Mouse (Mus musculus): Measurements from ENCODE around the gene Pdss2.

The Pdss2 gene

DNA sequence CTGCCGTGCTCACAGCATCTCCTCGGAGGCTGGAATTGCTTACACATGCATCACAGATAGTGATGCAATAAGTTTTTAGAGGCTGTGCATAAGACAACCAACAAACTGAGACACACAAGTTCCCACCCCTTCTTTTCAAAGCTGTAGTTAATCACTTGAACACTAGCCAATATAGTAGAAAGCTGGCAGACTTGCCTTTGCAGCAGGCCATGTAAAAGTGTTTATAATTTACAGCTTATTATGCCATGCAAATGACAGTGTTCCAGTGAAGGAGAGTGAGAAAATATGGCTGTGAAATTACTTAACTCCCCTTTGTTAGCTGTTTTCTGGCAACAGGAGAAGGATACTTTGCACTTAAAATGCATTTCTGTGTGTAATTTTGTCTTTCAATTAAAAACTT is 90.9 kb downstream of the Pdss2 start:
- DNase-seq (ENCODE audit: low read depth) = no peak

DNA sequence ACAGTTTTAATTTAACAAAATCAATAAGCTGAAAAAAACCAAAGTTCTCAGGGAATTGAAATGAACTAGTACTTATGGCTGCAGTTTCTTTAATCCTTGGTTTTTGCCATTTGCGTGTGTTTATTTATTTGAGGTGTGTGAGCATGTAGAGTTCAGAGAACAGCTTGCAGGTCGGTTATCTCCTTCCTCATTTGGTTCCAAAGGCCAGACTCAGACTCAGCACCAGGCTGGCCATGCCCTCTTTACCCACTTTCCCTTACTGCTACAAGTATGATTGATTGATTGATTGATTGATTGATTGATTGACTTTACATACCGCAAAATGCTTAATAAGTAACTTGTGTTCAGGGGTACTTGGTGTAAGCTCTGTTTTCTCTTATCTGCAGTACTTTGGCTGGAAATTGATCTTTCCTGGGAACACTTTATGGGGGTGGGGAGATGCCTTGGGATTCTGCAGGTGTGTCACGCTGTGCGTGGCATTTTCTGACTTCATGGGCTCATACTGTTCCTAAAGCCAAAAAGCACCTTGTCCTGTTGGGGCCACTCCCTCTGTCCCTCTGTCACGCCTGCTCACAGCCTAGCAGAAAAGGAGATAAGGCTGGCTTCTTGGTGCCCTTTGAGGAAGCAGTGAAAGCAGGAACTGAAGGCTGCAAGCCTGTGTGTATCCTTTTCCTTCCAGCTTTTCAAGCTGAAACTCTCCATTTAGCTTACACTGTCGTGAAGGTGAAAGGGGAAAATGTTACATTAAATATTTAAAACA is 91.6 kb downstream of the Pdss2 start:
- DNase-seq (ENCODE audit: low read depth) = no peak

DNA sequence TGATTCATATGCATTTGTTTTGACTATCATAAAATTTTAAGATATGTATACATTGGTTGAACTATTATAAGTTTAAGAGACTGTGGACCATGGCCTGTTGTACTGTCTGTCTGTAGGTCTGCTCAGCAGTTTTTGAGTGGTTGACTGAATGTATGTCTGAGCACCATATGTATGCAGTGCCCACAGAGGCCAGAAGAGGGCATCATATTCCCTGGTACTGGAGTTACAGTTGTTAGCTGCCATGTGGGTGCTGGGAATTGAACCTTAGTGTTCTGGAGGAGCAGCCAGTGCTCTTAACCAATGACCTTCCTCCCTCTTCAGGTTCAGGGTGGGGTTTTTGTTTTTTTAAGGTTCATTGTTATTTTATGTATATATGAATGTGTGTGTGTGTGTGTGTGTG is 93.9 kb downstream of the Pdss2 start:
- DNase-seq (ENCODE audit: low read depth) = no peak

DNA sequence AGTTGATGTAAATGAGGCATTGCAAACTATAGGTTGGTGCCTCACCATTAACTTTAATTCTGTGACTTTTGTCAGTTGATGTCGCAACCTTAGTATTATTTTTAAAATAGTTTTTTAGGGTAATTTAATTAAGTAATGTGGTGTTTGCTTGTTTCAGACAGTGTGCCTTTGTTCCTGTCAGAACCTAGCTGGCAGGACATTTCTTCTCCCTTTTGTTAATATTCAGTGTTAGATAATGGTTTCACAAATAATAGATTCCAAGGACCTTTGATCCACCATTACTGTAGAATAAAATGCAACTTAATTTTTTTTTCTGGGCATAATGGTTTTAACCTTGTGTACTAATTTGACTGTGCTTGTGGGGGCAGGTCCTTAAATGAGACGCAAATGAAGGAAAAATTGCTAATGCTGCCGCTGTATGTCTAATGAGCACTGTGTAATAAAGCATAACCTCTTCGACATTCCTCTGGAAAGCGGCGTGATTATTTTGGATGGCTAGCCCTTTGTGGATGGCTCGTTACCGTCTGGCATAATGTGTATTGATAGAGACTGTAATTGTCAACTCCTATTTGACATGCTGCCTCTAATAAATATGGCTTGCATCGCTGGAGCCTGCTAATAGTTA is 96.2 kb downstream of the Pdss2 start:
- DNase-seq (ENCODE audit: low read depth) = no peak

DNA sequence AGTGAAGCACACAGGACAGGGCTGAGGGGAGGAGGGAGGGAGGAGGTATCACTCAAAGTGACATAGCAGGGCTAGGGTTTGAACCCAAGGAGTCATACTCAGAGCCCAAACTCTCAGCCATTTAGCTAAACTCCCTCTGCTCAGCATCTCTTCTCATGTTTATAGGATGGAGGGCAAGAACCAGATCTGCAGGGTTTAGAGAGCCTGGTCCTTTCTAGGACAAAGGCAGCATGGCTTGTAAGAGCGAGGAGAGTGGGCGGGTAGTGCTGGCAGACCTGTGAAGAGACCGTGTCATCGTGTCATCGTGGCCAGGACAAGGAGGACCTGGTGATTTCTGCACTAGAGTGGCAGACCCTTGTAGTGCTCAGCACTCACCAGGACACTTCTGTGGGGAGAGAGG is 99.7 kb downstream of the Pdss2 start:
- no peak for DNase-seq (ENCODE audit: low read depth)

DNA sequence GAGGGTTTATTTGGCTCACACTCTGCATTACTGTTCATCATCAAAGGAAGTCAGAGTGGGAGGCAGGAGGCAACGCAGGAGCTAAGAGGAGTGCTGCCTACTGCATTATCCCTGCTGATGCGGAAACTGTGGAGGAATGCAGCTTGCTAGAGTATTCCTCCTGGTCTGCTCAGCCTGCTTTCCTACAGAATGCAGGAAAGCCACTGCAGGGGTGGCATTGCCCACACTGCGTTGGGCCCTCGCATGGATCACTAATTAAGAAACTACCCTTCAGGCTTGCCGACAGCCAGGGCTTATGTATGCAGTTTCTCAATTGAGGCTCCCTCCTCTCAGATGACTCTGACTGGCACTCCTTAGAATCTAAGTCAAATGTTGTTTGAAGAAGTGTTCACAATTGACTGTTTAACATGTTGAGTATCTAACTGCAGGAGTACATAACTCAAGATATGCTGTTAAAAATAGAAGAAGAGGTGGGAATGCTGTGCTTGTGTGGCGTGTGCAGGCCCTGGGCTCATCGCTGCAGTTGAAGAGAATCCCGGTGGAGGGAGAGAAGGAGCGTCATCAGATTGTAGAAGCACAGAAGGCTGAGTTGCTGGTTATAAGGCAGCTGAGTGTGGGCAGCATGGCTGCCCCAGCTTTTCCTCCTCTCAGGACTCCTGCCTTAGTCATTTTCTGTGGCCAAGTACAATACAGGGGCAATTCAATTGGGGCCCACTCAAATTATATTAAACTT is 101.3 kb downstream of the Pdss2 start:
- no peak for DNase-seq (ENCODE audit: low read depth)

DNA sequence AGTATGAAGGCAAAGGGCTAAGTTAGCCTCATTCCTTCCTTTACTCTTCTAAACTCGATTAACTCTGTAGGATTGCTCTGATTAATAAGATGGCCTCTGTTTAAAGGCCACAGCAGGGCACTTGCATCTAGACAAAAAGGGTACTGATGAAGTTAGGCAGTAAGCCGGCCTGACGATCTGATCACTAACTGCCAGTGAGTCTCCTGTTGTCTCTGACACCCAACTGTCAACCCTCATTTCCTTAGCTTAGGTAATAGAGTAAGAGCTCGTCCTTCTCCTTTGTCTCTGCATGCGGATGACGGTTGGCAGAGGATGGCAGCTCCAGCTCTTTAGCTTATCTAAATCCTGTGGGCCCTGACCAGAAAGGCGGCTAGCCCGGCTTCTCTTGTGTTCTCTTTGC is 102.1 kb downstream of the Pdss2 start:
- DNase-seq (ENCODE audit: low read depth) = no peak

DNA sequence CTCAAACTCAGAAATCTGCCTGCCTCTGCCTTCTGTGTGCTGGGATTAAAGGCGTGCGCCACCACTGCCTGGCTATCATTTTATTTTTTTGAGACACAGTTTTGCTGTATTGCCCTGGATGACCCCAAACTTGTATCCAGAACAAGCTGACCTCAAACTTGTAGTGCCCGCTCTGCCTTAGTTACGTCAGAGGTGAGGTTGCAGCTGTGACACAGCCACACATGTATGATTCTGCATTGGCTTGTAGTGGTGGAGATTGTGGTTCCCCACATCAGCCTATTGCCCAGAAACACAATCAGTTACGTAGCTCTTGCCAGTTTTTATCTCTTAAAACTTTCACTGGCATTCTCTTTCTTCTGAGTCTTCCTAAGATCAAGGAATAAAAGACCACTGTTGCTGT is 108.5 kb downstream of the Pdss2 start:
- DNase-seq (ENCODE audit: low read depth) = no peak

DNA sequence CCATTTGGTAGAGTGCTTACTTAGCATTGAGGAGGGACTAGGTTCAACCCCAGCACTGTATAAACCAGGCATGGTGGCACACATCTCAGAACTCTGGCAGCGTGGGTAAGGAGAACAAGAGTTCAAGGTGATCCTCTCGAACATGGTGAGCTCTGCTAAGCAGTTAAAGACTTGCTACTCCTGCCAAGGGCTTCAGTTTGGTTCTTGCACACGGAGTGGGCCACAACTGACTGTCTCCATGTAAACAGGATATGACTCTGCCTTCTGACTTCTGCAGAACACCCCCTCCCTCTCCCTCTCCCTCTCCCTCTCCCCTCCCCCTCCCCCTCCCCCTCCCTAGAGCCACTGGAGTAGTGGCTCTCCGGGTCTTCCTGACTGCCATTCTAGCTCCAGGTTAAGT is 109.4 kb downstream of the Pdss2 start:
- no peak for DNase-seq (ENCODE audit: low read depth)

DNA sequence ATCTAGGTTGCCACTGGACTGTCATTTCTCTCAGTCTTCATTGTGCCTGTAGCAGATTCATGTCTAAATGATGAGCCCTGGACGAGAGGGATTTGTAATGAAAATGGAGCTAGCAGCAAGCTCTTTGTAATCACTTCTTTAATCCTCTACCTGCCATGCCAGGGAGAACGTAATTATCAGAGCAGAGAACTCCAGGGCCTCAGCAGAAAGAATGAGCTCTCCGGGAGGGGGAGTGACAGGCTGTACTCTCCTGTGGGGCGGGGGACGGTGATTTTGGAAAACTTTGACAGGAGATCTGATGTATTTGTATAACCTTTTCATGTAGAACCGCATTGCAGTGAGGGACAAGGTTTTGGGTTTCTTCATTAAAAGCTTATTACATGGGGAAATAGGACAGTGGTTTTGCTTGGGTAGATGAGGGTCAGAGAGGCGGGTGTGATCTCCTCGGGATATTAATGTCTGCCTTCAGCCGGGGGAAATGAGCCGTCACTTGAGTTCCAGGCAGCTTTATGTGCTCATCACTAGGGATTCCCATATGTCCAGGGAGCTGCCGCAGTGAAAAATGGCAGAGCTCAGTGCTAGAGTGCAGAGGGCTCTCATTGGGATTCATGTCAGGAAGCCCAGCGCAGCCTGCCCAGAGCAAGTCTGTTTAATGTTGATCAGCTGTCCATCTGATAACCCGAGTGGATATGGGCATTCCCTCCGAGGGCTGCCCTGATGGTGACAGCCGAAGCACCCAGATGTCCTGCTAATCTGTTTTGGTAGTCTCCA is 110.8 kb downstream of the Pdss2 start:
- DNase-seq (ENCODE audit: low read depth) = no peak

DNA sequence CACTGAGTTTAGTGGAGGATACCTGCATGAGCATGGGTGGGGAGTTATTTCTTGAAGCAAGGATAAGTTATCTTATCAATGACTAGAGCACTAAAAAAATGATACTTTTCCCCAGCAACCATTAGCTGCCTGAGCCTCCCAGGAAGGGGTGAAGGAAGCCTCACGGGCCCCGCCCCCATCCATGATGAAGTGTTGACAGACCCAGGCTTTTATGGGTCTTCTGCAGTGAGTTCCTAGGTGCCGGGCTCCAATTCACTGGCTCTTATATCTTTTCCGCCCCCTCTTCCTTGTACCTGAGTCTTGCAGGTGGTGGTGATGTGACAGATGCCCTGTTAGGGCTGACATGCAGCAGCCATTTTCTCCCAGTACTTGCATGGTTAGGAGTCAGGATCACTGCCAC is 114.6 kb downstream of the Pdss2 start:
- DNase-seq (ENCODE audit: low read depth) = no peak

DNA sequence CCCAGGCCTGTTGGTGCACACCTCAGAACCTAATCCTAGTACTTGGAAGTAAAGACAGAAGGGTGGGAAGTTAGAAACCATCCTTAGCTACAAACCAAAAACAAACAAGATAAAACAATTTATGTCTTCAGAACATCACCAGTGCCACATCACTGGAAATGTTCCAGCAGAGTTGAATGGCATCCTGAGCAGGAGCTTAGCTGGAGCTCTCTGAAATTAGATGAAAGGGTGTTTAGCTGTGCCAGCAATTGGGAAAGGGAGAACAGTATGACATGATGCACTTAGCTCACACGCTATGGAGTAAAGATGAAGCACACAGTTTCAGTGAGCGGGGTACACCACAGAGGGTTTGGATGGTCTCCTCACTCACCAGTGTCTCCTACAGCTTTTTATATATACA is 115.8 kb downstream of the Pdss2 start:
- no peak for DNase-seq (ENCODE audit: low read depth)

DNA sequence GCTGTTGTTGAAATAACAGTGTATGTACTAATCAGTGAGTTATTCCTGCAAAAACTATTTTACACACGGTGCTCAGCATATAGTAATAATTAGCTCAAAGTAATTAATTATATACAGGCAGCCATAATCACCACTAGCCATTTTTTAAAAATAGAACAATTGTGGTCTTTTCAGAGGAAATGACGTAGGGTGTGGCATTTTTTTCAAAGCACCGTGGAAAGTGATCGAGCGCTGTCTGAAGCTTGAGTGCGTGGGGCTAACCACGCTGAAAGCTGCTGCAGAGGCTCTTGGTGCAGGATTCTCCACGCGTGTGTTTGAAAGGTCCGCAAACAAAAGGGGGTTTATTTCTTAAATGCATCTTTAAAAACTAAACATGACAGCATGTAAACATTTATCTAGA is 118.5 kb downstream of the Pdss2 start:
- no peak for DNase-seq (ENCODE audit: low read depth)

DNA sequence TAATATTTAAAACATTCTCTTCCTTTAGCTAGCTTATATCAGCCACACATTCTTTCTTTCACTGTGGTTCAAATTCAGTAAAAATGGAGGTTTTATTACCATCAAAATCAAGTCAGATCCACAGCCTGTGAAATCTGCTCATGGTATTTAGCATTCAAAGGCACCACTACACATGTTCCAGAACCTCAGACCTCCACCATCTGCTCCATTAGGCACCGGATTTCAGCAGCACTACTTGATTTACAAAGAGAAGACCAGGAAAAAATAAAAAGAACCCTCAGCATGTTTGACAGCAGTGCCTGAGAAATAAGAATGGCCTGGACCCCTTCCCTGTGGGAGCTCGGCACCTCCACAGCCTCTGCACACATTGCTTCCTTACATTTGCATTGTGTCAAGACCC is 128.4 kb downstream of the Pdss2 start:
- no peak for DNase-seq (ENCODE audit: low read depth)

DNA sequence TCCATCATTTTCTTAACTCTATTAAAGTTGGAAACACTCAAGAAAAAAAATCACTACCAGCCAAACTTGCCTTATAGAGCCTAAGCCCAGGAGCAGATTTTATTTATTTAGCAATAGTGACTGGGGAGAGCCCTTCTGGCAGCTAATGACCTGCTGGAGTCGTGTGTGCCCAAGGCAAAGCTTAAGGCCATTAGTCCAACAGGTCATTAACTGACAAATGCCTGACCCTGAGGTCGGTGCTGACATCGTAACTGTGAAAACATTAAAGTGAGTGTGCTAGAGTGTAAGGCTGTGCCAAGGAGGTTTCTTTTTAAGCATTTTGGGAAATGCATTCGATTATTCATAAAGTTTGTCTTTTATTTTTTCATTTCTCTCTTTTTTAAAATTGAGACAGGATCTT is 136.6 kb downstream of the Pdss2 start:
- no peak for DNase-seq (ENCODE audit: low read depth)

DNA sequence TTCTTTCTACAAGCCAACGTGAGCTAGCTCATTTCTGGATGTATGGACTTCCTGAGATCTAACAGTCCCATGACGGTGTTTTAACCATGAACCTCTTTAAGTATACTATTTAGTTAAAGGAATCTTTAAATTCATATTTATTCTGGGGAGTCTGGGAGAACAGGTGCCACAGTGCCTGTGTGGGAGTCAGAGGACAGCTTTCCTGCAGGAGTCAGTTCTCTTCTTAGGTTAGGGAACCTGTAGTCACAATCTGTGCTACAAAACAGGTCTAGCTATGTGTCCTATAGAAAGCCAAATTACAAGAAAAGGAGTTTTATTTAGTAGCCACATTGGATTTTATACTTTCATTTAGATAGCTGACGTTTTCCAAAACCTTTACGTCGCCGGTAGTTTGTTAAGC is 141.7 kb downstream of the Pdss2 start:
- no peak for DNase-seq (ENCODE audit: low read depth)

DNA sequence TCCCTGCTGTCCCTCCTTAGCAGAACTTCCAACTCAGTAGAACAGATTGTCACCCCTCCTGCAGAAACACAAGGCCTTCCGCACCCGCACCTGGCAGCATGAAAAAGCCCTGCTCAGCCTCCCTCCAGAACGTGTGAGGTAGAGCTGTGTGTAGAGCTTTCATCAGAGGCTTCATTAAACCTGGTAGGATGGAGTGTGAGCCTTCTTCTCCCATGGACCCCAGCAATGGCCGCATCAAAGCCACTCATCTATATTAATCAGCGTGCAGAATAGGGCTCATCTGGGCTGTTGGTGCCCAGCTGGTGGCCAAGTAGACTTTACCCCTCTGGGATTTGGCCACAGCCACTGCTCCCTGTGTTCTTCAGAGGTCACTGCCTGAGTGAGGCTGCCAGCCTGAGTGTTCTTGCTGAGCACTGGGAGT is 142.2 kb downstream of the Pdss2 start:
- DNase-seq (ENCODE audit: low read depth) = no peak

DNA sequence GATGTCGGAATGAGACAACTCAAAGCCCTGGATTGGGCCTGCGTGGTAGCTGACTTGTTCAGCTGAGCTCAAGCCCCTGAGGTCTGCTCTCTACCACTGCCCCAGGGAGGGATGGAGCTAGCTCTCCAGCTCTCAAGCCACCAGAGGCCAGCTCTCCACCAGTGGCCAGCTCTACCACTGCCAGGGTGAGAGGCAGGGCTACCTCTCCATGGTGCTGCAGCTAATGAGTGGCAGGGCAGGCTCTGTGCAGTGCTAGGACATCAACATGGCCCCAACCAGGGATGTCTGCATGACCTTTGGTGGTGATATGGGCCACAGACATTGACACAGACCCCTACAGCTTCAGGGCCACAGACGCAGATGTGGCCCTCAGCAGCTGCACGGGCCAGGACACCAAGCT is 144.6 kb downstream of the Pdss2 start:
- no peak for DNase-seq (ENCODE audit: low read depth)

DNA sequence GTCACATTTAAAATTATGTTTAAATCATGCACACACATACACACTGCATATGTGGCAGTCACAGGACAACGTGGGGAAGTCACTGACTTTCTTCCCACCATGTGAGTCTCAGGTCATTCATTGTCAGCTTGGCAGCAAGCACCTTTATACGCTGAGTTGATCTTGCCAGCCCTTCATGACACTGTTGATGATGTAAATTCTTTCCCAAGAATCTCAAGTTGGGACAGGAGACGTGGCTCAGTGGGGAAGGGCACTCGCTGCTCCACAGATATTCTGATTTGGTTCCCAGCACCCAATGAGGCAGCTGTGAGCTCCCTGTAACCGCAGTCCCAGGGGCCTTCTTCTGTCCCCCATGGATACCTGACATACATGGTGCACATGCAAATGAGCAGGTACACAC is 147.3 kb downstream of the Pdss2 start:
- DNase-seq (ENCODE audit: low read depth) = no peak

DNA sequence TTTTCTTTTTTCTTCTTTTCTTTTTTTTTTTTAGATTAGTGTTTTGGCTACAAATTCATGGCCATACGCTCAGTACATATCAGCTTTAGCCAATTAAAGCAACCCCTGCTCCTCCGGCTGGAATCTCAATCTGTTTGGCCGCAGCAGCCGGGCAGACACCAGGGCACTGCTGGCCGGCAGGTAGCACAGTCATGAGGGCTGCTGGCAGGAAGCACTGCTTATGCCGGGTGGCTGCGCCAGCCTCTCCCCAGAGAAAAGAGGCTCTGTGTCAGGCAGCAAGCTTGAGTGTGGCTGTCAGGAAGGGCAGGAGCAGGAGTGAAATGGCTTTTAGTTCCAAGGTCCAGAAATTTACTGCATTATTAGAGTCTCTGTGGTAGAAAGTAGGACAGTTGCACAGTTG is 151.0 kb downstream of the Pdss2 start:
- no peak for DNase-seq (ENCODE audit: low read depth)

DNA sequence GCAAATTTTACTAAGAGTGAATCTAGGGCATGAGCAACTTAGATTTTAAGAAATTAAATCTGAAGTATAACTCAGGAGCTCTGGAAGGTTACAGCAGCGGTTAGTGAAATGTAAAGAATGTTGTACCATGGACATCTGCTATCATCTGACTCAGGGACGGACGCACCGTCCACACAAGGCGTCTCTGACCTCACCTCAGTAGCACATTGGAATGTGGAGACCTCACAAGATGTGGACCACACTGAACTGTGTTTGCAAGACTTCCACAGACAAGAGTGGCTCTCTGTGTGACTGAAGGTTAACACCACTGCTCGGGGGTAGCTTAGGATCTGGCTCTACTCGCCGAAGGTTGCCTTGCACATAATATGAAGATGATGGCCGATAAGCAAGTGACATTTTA is 151.7 kb downstream of the Pdss2 start:
- no peak for DNase-seq (ENCODE audit: low read depth)

DNA sequence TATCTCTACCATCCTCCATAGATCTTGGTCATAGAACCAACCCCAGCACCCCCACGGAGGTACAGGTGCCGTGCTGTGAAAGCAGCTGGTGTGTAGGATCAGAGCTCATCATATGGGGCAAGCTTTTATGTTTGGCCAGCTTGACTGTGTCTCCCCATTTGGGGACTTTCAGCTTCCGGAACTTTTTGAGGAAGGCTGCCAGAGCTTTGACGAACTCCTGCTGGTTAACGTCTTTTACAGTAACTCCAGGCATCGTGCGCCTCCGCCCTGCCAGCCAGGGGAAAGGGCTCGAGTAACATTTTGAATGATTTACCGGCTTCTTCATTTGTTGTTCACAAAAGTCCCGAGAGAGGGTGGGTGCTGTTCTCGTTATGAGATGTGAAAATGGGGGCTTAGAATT is 152.4 kb downstream of the Pdss2 start:
- no peak for DNase-seq (ENCODE audit: low read depth)

DNA sequence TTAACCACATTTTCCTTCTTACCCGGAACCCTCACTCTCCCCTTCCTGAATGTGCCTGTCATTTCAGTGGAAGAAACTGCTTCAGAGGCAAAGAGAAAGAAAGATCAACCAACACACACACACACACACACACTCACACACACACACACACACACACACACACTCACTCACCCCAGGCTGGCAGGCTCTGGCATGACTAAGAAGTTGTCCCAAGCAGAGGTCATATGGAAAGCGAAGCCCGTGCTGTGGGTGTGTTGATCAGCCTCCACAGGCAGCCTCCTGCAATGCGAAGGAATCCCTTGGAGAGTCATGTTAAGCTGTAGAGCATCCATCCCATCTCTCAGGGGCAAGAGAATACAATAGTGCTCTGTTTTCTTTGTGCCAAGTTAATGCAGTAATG is 154.0 kb downstream of the Pdss2 start:
- DNase-seq (ENCODE audit: low read depth) = no peak
